Mouse (Mus musculus): ENCODE results near the gene Sncg.
"Not testable (repeated sequence)": the region's sequence is repeated elsewhere in the genome, so short reads cannot be mapped to it uniquely, and the experiment has no call there.

Gene Sncg

DNA sequence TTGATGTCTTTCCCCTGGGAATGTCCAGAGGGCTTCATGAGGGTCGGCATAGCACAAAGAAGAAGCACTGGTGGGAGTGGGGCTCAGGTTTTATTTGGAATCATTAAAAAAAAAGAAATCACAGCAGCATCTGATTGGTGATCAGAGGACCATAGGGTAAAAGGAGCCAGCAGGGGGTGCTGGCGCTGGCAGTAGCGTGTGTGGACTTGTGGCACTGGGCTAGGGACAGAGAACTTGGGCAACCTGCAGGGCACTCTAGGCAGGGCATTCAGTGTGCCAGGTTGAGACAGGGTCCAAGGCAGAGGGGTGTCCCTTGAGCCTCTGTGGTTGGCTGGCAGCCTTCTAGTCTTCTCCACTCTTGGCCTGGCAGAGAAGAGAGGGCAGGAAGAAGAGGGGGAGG lies 4.4 kb downstream of the Sncg start:
- no peak for DNase-seq

- DNase-seq, result no peak
Observed at GRCm38 (mm10) chr14:34365147-34365507, 9.5 kb downstream of the Sncg start.

DNA sequence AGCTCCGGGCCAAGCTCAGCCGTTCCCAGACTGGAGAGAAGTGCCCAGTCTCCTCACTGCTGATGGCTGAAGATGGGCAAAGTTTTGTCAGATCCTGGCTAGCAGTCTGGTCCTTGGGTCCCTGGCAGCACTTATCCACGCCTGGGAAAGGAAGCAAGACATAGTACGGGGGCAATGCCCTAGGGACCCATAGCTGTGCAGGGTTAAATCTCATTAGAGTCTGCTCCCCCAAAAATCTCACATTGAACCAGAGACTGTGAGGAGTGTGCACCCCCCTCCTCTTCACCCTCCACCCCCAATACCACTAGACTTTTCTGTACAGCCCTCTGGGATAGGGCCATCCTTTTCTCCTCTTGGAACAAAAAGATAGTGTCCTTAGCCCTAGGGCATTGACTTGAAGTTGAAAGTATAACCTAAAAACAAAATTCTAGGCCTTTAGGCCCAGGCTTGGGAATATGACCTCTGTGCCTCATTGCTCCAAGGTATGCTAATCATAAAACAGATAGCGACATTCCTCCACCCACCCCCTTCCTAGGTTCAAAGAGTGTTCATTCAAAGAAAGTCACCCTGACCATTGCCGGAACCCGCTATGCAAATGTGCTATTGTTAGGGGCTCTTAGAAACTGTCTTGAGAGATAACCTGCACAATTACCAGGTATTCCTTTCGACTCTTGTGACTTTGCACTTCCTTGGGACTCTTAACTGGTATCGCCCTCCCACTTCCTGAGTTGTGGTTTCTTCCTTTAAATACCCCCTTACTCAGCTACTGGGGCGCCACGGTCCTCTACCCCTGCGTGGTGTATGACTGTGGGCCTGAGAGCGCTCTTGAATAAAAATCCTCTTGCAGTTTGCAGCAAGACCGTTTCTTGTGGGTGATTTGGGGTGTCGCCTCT lies 10.1 kb downstream of the Sncg start:
- not testable (repeated sequence) for DNase-seq

DNA sequence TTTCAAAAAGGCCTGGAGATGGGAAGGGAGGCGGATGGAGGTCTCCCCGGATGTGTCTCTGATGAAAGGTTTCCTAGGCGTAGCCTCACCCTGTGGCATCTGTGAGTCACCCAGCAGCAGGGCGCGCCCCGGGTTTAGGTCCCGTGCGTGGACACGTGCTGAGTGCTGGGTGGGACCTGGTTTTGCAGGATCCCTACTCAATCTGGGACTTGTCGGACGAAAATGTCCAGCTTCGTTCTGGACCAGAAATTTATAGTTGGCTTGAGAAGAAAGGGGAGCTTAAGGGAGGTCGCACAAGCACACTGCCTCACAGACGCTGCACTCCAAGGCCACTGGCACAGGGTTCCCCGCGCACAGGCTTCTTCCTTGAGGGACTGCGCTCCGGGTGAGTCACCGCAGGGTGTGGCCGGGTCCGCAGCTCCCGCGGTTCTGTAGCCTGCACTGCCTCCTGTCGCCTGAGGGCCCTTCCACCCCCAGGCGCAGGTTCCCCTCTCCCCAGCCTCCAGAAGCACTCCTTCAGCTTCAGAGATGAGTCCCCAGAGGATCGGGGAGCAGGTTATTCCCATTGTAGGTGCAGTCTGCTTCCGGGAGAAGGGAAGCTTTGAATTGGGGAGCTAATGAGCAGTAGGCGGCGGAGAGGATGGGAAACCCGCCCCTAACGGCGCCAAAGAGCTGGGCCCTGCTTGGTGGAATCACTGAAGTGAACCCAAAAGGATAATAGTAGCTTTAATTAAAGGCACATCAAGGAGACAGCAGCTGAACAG lies 10.9 kb downstream of the Sncg start:
- DNase-seq, result peak; percentile 33

DNA sequence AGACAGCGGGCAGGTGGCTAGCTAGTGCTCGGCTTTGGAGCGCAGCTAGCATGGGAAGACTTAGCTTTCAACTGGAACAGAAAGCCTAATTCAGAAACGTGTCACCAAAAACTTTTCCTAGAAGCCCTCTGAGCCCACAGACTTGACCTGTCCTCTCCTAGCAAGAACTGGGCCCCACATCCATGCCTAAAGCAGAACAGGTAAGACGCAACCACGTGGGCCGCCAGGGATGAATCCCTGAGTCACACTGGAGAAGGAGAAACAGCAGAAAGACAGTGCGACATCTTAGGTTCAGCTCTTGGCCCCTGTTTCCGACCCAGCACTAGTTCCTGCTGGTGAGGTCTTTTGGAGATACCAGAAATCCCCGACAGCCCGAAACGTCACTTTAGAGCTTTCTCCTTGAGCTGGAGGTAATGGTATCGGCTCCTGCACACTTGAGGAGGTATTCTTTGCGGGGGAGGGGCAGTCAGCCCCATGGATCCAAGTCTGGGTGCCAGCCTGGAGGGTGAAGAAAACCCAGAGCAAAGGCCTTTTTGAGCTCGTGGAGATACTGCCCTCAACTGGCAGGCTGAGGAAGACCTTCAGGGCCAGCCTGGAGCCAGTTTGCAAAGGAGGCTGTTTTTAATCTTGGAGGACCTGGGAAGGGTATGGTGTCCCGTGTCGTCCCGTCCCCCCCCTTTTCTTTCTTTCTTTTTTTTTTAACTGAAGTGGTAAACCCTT lies 11.7 kb downstream of the Sncg start:
- DNase-seq, result peak; percentile 29

DNA sequence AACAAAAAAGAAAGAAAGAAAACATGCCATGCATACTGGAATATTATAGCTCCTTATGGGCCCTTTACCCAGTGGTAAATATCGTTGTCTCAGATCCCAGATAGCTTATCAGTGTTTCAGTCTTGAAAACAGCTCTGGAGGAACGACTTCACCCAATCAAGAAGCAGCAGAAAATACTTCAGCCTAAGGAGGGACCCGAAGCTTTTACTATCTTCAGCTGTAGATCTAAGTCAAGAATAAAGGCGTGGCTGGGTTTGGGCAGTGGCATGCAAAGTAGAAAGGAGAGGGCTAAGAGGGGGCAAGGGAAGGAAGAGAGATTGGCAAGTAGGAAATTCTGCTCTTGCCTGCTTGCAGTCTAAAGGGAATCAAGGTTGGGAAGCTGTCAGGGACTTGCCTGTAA lies 12.5 kb downstream of the Sncg start:
- no peak for DNase-seq

DNA sequence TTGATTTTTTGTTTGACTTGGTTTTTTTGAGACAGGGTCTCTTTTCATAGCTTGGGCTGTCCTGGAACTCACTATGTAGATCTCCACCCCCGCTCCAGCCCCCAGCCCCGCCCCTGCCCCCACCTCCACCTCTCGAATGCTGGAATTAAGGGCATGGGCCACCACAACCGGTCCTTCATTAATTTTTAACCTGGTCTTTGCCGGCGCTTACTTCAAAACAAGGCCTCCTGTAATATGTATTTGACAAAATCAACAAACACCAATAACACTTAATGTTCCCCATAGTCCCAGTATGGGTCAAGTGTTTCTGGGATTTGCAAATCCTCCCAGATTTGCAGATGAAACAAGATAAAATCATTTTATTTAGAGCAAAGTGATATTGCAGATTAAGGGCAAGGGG lies 14.3 kb downstream of the Sncg start:
- DNase-seq, result no peak

DNA sequence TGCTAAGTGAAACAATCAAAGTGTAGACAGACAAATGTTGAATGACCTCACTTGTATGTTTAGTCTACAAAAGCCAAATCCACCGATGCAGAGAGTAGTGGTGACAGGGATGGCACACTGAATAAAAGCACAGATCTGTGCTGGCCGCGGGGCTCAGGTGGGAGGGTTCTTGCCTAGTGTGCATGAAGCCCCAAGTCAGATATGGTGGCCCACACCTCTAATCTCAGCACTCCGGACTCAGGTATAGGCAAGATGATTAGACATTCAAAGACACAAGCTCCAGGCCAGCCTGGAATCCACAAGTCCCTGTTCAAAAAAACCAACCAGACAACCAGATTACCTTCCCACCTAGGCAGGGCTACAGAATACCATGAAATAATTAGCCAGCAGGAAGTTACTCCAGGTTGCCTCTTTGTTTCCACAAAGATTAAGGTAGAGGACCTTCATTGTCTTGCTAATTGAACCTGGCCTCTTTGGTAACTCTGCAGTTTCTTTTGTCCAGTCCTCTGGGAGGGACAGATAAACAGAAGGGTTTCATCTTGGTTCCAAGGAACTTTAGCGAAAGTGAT lies 14.8 kb downstream of the Sncg start:
- DNase-seq, result no peak

DNA sequence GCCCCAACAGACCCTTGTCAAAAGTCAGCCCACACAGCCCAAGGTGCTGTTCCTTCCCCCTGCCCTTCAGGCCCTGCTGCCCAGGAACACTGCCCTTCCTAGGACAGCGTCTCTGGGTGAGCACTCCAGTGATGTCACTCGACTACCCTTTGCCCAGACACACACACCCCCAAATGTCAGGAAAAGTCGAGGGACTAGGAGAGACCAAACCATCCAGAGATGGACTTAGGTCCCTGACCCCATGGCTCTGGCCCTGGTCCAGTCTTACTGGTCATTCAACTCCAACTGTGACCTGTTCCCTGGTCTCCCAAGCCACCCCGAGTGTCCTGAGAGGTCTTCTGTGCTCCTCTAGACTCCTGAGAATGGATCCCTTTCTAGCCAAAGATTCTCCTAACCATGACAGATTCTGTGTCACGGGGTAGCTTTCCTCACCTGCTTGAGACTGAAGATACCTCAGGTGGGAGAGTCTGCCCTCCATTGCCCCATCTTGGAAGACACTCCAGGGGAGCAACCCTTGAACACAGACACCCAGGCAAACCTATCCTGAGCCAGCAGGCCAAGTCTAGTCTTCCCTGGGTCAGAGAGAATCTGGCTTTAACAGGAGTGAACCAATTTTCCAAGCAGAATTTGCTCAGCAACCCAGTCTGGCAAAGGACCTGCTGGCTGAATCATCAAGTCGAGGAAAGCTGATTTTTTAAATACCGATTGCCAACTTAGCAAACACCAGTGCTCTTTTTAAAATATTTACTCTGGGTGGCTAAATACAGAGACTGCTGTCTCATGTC lies 16.7 kb downstream of the Sncg start:
- DNase-seq, result peak; percentile 15

DNA sequence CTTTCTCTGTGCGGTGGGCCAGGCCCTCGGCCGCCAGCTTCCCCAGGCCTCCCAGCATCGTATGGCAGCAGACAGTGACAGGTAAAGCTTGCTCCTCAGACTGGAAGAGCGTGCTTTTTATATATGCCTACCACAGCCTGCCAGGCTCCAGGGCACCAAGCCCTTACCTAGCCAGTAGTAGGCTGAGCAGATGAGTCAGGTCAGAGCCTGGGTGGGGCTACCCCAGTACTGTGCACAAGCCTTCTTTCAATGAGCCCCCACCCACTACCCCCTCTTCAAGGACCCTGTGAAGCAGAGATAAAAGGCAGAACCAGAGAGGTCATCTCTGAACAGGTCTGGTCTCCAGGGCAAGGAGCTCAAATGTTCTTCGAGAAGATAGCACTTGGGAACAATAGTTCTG lies 19.3 kb downstream of the Sncg start, which contains the start of gene Fam25c:
Gene Fam25c, minus strand, starts transcription at position 133 of the 400 bp plus-strand sequence.
- no peak for DNase-seq

- DNase-seq, result no peak
Observed at GRCm38 (mm10) chr14:34354456-34354855, 20.1 kb downstream of the Sncg start.

DNA sequence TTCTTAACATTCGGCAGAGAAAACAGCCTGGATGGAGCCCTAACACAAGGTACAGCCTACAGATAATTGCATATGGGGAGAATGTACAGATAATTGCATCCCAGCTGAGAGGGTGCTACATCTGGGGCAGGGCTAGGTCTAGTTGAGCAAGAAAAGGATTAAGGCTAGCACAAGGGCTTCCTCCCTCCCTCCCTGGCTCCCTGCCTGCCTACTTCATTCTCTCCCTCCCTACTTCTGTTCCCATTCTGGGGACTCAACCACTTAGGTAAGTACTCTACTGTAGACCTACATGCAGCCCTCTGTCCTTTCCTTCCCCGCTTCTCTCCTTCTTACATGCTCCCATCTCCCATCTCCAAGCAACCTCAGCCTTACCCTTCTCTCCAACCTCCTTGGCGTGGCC lies 21.3 kb downstream of the Sncg start:
- DNase-seq, result no peak

- DNase-seq, result no peak
Observed at GRCm38 (mm10) chr14:34352523-34352922, 22.1 kb downstream of the Sncg start.

DNA sequence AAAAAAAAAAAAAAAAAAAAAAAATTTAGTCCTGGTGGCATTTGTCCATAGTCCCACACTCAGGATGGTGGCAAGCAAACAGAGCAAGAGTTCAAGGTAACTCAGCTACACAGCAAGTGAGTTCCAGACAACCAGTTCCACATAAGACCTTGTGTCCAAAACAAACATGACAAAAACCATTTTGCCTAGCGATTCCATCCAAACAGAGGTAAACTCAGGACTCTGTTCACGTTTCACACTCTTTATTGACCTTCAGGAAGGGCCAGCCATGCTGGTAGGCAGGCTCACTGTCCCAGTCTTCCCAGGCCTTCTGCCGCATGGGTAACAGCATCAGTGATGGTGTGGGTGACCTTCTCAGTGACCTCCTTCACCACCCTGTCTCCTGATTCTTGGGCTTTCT lies 22.9 kb downstream of the Sncg start:
- no peak for DNase-seq

DNA sequence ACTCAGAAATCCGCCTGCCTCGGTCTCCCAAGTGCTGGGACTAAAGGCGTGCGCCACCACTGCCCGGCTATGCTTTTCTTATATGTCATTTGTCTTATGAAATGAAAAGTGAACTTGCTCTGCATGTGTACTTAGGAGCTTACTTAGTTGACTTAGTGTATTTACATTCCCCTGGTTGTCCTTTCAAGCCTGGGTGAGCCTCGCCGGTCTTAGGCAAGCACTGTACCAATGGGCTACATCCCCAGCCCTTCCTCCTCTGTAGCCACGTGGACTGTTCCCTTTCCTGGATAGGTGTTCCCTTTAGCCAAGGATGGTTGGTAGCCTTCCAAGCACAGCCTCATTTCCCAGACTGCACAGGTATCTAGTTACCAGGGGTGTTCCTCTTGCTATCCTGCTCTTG lies 25.6 kb downstream of the Sncg start:
- no peak for DNase-seq

DNA sequence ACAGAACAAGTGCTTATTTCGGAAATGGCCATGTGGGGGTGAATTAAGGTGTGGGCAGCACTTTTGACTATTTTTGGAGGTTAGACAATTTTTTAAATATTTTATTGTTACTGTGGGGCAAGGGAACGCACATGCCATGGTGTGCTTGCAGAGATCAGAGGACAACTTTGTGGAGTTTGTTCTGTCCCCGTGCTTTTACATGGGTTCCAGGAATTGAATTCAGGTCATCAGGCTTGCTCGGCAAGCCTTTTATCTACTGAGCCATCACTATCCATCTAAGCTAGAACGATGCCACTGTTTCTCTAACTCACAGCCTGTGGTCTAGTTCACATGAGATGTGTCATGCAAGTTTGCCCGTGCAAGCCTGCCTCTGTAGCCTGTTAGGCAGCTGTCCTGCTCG lies 26.3 kb downstream of the Sncg start:
- DNase-seq, result no peak

DNA sequence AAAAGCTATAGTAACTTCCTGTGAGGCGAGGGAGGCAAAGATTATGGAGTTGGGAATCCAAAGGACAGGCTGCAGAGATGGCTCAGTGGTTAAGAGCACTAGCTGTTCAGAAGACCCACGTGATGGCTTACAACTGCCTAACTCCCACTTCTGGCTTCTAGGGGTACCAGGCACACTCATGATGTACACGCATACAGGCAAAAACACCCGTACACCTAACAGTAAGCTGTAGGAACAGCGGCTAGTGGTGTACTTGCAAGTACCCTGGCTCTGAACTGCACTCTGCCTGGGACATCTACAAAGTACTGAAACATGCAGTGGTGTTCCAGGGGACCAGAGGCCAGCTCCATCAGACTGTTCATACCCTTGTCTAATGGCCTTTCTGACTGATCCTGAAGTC lies 27.5 kb downstream of the Sncg start:
- no peak for DNase-seq

GRCm38 (mm10) chr14:34345771-34346566 lies 28.6 kb downstream of the Sncg start:
- DNase-seq, result no peak

- no peak for DNase-seq
Observed at GRCm38 (mm10) chr14:34344361-34344760, 30.2 kb downstream of the Sncg start.

- no peak for DNase-seq
Observed at GRCm38 (mm10) chr14:34343078-34343477, 31.5 kb downstream of the Sncg start.

GRCm38 (mm10) chr14:34341993-34342392 lies 32.6 kb downstream of the Sncg start:
- peak; percentile 23 for DNase-seq
